Mouse (Mus musculus): ENCODE measurements around the gene Camsap2. TPM values are rescaled to one million over a fixed set of nuclear protein-coding genes. Genes with fewer than 3 reads are reported as not detected.

The Camsap2 gene
- total and polyA plus RNA-seq, 3 experiments = 8.8 to 46.9 (median 40.5) TPM

DNA sequence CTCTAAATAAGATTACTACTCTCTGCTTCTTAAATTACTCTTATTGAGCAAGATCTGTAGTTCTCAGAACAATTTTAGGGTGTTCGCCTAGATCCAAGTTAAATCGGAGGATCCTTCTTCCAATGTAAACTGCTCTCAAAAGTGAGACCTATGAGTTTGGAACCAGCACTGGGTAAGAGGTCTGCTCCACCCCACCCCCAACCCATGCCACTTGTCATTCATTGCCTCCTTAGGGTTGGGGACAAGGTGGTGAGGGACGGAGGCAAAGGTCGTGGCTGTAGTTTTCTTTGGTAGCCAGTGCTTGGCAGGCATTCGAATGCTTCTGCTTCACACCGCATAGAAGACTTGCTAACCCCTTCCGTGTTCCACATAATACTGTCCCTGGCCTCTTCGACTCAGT, 34.7 kb upstream of the Camsap2 start:
- no peak for ATAC-seq (ENCODE audit: extremely low read depth, insufficient number of reproducible peaks, low FRiP score, poor library complexity, severe bottlenecking)
- Histone ChIP-seq H3K4me1 (ENCODE audit: insufficient read depth, low read depth, low read length) (no peaks in the 10 kb centered on the region; the same call in 1 of the 2 replicates), H3K4me3 (ENCODE audit: low read depth, low read length) (no peak overlapping the region), H3K36me3 (replicated peaks) (no peaks in the 10 kb centered on the region), H3K27me3 (ENCODE audit: insufficient read depth, low read length) (peaks cover 11% of the 10 kb centered on the region; the same call in 1 of the 2 replicates), H3K9me3 (replicated peaks) (no peaks in the 10 kb centered on the region)
- no peak for TF ChIP-seq TAL1 (conservative IDR thresholded peaks at IDR 0.05; ENCODE audit: low read depth, low read length)
- no peak for TF ChIP-seq GATA1 (IDR thresholded peaks at IDR 0.05; ENCODE audit: borderline replicate concordance, low read length)
- TF ChIP-seq CTCF (IDR thresholded peaks at IDR 0.05; ENCODE audit: low read depth, low read length) = no peak
- TF ChIP-seq POLR2AphosphoS5 (IDR thresholded peaks at IDR 0.05; ENCODE audit: insufficient replicate concordance, low read depth, low read length) = no peak
- TF ChIP-seq GATA2 (IDR thresholded peaks at IDR 0.05; ENCODE audit: borderline replicate concordance, low read depth, low read length) = no peak
- no peak for DNase-seq (ENCODE audit: low spot score)

- Histone ChIP-seq H3K4me1 (ENCODE audit: insufficient read depth, low read depth, low read length) (no peaks in the 10 kb centered on the region; the same call in 1 of the 2 replicates), H3K9me3 (replicated peaks) (no peaks in the 10 kb centered on the region), H3K27me3 (ENCODE audit: insufficient read depth, low read length) (peaks cover 11% of the 10 kb centered on the region; the same call in 1 of the 2 replicates), H3K4me3 (ENCODE audit: low read depth, low read length) (no peak overlapping the region), H3K36me3 (replicated peaks) (no peaks in the 10 kb centered on the region)
- ATAC-seq (ENCODE audit: extremely low read depth, insufficient number of reproducible peaks, low FRiP score, poor library complexity, severe bottlenecking) (no peak), DNase-seq (ENCODE audit: low spot score) (no peak)
- TF ChIP-seq TAL1 (conservative IDR thresholded peaks at IDR 0.05; ENCODE audit: low read depth, low read length) (no peak), GATA2 (IDR thresholded peaks at IDR 0.05; ENCODE audit: borderline replicate concordance, low read depth, low read length) (no peak), CTCF (IDR thresholded peaks at IDR 0.05; ENCODE audit: low read depth, low read length) (no peak), POLR2AphosphoS5 (IDR thresholded peaks at IDR 0.05; ENCODE audit: insufficient replicate concordance, low read depth, low read length) (no peak), GATA1 (IDR thresholded peaks at IDR 0.05; ENCODE audit: borderline replicate concordance, low read length) (no peak)
These were observed 34.3 kb upstream of the Camsap2 start for GRCm38 (mm10) chr1:136380161-136380560.

DNA sequence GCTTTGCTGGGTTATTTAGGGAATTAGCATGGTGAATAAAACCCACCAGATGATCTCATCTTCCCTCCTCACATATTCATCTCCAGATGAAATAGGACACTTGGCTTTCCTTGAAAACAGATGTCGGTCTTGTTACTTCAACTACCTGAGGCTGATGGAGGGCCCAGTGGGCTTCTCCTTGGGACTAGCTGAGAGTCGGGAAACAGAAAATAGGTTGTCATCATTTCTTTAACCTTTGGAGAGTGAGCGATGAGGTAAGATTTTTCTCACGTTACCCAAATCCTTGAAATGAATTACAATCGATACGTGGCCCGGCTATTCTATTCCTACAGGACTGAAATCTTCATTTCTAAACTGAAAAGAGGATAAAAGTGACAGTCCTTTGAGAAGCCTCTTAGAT, 33.4 kb upstream of the Camsap2 start:
- peaks cover 14% of the 10 kb centered on the region for H3K27me3 ChIP-seq (ENCODE audit: insufficient read depth, low read length)
- DNase-seq (ENCODE audit: low spot score) = no peak
- TF ChIP-seq GATA1 (IDR thresholded peaks at IDR 0.05; ENCODE audit: borderline replicate concordance, low read length) (no peak), GATA2 (IDR thresholded peaks at IDR 0.05; ENCODE audit: borderline replicate concordance, low read depth, low read length) (no peak)
- H3K9me3 ChIP-seq (replicated peaks) = no peaks in the 10 kb centered on the region
- no peak for ATAC-seq (ENCODE audit: extremely low read depth, insufficient number of reproducible peaks, low FRiP score, poor library complexity, severe bottlenecking)
- no peaks in the 10 kb centered on the region for H3K36me3 ChIP-seq (replicated peaks)
- H3K4me3 ChIP-seq (ENCODE audit: low read depth, low read length) = no peak overlapping the region
- no peaks in the 10 kb centered on the region; the same call in 1 of the 2 replicates for H3K4me1 ChIP-seq (ENCODE audit: insufficient read depth, low read depth, low read length)

DNA sequence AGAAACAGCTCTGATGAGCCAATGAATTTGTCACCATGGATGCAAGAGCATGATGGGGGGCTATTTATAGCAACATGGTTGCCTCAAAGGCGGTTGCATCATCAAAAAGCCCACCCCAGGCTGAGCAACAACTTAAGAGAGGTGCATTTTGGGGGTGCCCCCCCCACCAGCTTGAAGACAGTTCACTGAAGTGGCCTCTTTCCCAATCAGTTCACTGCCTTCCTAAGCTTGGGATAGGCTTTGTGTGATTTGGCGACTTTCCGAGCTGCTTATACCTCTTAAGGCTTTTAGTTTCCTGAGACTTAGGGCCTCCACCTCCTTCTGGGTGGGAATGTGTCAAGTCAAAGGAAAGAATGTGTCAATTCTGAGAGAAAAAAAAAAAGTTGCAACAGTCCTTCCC, 20.1 kb upstream of the Camsap2 start:
- TF ChIP-seq GATA2 (IDR thresholded peaks at IDR 0.05; ENCODE audit: borderline replicate concordance, low read depth, low read length) = no peak
- no peak for TF ChIP-seq GATA1 (IDR thresholded peaks at IDR 0.05; ENCODE audit: borderline replicate concordance, low read length)
- TF ChIP-seq POLR2AphosphoS5 (IDR thresholded peaks at IDR 0.05; ENCODE audit: insufficient replicate concordance, low read depth, low read length) = no peak
- TF ChIP-seq CTCF (IDR thresholded peaks at IDR 0.05; ENCODE audit: low read depth, low read length) = no peak
- no peak for TF ChIP-seq TAL1 (conservative IDR thresholded peaks at IDR 0.05; ENCODE audit: low read depth, low read length)
- DNase-seq (ENCODE audit: low spot score) (no peak), ATAC-seq (ENCODE audit: extremely low read depth, insufficient number of reproducible peaks, low FRiP score, poor library complexity, severe bottlenecking) (no peak)
- Histone ChIP-seq H3K36me3 (replicated peaks) (no peaks in the 10 kb centered on the region), H3K4me1 (ENCODE audit: insufficient read depth, low read depth, low read length) (no peaks in the 10 kb centered on the region), H3K9me3 (replicated peaks) (no peaks in the 10 kb centered on the region), H3K4me3 (ENCODE audit: low read depth, low read length) (no peak overlapping the region), H3K27me3 (ENCODE audit: insufficient read depth, low read length) (peaks cover 38% of the 10 kb centered on the region)

DNA sequence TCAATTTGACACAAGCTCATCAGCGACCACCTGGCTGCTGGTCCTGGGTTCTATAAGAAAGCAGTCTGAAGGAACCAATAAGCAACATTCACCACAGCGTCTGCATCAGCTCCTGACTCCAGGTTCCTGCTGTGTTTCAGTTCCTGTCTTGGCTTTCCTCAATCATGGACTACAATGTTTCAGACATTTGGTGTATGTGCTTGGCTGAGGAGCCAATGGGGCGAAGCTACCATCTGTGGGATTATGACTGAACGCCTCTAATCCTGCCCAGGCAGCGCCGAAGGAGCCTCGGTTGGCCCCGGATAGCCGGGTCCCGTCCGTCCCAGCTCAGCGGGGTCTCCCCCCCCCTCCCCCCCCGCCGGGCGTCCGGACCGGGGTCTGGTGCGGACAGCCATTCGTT, 18.8 kb upstream of the Camsap2 start:
- Histone ChIP-seq H3K27me3 (ENCODE audit: insufficient read depth, low read length) (peaks cover 29% of the 10 kb centered on the region), H3K4me3 (ENCODE audit: low read depth, low read length) (no peak overlapping the region), H3K9me3 (replicated peaks) (no peaks in the 10 kb centered on the region), H3K36me3 (replicated peaks) (no peaks in the 10 kb centered on the region), H3K4me1 (ENCODE audit: insufficient read depth, low read depth, low read length) (no peaks in the 10 kb centered on the region)
- DNase-seq (ENCODE audit: low spot score) = no peak
- no peak for TF ChIP-seq GATA2 (IDR thresholded peaks at IDR 0.05; ENCODE audit: borderline replicate concordance, low read depth, low read length)
- no peak for TF ChIP-seq GATA1 (IDR thresholded peaks at IDR 0.05; ENCODE audit: borderline replicate concordance, low read length)
- TF ChIP-seq CTCF (IDR thresholded peaks at IDR 0.05; ENCODE audit: low read depth, low read length) = no peak
- TF ChIP-seq POLR2AphosphoS5 (IDR thresholded peaks at IDR 0.05; ENCODE audit: insufficient replicate concordance, low read depth, low read length) = no peak
- TF ChIP-seq TAL1 (conservative IDR thresholded peaks at IDR 0.05; ENCODE audit: low read depth, low read length) = no peak
- ATAC-seq (ENCODE audit: extremely low read depth, insufficient number of reproducible peaks, low FRiP score, poor library complexity, severe bottlenecking) = no peak

GRCm38 (mm10) chr1:136363035-136363434, 17.1 kb upstream of the Camsap2 start:
- DNase-seq (ENCODE audit: low spot score) (no peak), ATAC-seq (ENCODE audit: extremely low read depth, insufficient number of reproducible peaks, low FRiP score, poor library complexity, severe bottlenecking) (no peak)
- H3K9me3 ChIP-seq (replicated peaks) = no peaks in the 10 kb centered on the region

More at GRCm38 (mm10) chr1:136363035-136363434, 17.1 kb upstream of the Camsap2 start:
- TF ChIP-seq TAL1 (conservative IDR thresholded peaks at IDR 0.05; ENCODE audit: low read depth, low read length) = no peak
- TF ChIP-seq POLR2AphosphoS5 (IDR thresholded peaks at IDR 0.05; ENCODE audit: insufficient replicate concordance, low read depth, low read length) = no peak
- no peak for TF ChIP-seq GATA2 (IDR thresholded peaks at IDR 0.05; ENCODE audit: borderline replicate concordance, low read depth, low read length)
- TF ChIP-seq CTCF (IDR thresholded peaks at IDR 0.05; ENCODE audit: low read depth, low read length) = no peak
- no peak for TF ChIP-seq GATA1 (IDR thresholded peaks at IDR 0.05; ENCODE audit: borderline replicate concordance, low read length)
- H3K4me3 ChIP-seq (ENCODE audit: low read depth, low read length) = no peak overlapping the region
- H3K27me3 ChIP-seq (ENCODE audit: insufficient read depth, low read length) = peaks cover 28% of the 10 kb centered on the region
- H3K36me3 ChIP-seq (replicated peaks) = no peaks in the 10 kb centered on the region
- H3K4me1 ChIP-seq (ENCODE audit: insufficient read depth, low read depth, low read length) = no peaks in the 10 kb centered on the region
